Mouse (Mus musculus): ENCODE measurements around the gene Foxr2. TPM values are rescaled to one million over a fixed set of nuclear protein-coding genes. Genes with fewer than 3 reads are reported as not detected.

Gene Foxr2
- total RNA-seq (2014; rRNA removed) (1.3 and 1.7 TPM in 2 replicates), polyA plus RNA-seq (2015; fragmentation: Nextera tagmentation; extraction: Ambion mirVana) (1.5 and 1.6 TPM in 2 replicates)

DNA sequence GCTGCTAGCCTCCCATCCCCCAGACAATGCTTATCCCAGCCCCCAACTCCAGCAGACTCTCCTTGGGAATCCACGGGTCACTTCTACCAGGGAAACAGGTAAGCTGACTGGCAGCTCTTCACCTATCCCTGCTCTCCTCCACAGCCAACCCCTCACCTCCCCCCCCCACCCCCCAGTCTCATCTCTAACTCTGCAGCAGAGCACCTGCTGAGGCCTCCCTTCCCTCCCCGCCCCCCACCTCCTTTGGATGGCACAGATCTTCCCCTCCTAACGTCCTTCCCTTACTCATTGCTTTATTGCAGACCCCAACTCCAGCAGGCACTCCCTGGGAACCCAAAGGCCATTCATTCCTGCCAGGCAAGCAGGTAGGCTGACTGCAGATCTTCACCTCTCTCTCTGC is at the start of gene Foxr2:
Gene Foxr2, plus strand, starts transcription at position 301 of the 400 bp plus-strand sequence.
- no peak within 1 kb of the TSS for H3K4me3 ChIP-seq (ENCODE audit: low read depth, low read length)
- 36% methylated on average over 1 of the region's 3 CpGs for WGBS
- no peak within 1 kb of the TSS for H3K27ac ChIP-seq (ENCODE audit: low read depth, low read length)
- TF ChIP-seq CTCF (IDR thresholded peaks at IDR 0.05): no peak
- H3K9me3 ChIP-seq (ENCODE audit: low read length): no peaks in the 10 kb centered on the region
- no peak within 1 kb of the TSS for H3K4me2 ChIP-seq (ENCODE audit: low read depth, low read length, poor library complexity, severe bottlenecking)
- H3K9ac ChIP-seq (replicated peaks; ENCODE audit: low read length, poor library complexity, severe bottlenecking): no peak within 1 kb of the TSS
- ATAC-seq (ENCODE audit: low FRiP score) (no peak), DNase-seq (ENCODE audit: low spot score) (no peak)
- H3K4me1 ChIP-seq (ENCODE audit: insufficient read depth, low read length): no peaks in the 10 kb centered on the region
- no peaks in the 10 kb centered on the region for H3K36me3 ChIP-seq (ENCODE audit: insufficient read depth, low read length)
- no peaks in the 10 kb centered on the region for H3K27me3 ChIP-seq (ENCODE audit: insufficient read depth, low read length)

GRCm38 (mm10) chrX:153119013-153119412 is 427 bp downstream of the Foxr2 start:
- Histone ChIP-seq H3K4me3 (ENCODE audit: low read depth, low read length) (no peak overlapping the region), H3K27me3 (ENCODE audit: insufficient read depth, low read length) (no peaks in the 10 kb centered on the region), H3K4me2 (ENCODE audit: low read depth, low read length, poor library complexity, severe bottlenecking) (no peak overlapping the region), H3K9me3 (ENCODE audit: low read length) (no peaks in the 10 kb centered on the region), H3K9ac (replicated peaks; ENCODE audit: low read length, poor library complexity, severe bottlenecking) (no peak overlapping the region), H3K27ac (ENCODE audit: low read depth, low read length) (no peak overlapping the region), H3K4me1 (ENCODE audit: insufficient read depth, low read length) (no peaks in the 10 kb centered on the region), H3K36me3 (ENCODE audit: insufficient read depth, low read length) (no peaks in the 10 kb centered on the region)
- no peak for DNase-seq (ENCODE audit: low spot score)
- no peak for TF ChIP-seq CTCF (IDR thresholded peaks at IDR 0.05)
- WGBS: 36% methylated on average over 2 of the region's 2 CpGs
- ATAC-seq (ENCODE audit: low FRiP score): no peak

DNA sequence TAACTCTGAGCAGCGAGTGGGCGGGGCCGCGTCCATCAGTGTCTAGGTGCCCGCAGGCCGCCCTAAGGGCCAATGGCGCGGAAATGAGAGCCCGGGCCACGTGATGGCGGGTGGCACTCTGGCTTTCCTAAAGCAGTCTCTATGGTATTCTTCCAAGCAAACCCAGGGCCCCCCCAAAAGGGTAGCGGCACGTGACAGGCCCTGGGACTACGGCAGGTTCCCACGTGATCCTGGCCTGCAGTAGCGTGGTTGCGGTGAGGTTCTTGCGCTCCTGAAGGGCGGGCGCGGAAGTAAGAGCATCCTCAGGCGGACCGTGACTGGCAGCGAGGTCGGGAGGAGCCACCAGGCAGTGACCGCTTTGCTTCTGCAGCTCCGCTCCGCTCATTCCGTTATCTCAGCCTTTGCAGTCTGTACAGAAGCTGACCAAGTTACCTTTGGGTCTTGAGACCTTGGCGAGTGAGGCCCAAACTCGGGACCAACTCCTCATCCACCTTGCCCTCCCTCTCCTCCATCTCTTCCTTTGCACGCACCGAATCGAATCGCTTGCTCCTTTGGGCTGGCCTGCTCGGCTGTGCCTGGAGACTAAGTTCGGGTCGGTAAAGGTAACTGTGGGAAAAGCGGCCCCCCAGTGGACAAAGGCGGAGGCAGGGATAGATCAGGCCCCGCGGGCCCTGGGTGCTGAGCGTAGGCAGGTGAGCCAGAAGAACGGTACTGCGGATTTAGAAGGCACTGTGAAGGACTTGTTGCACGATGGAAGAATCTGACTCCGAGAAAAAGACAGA is 21.3 kb downstream of the Foxr2 start, which contains the start of gene Rragb:
Gene Rragb, plus strand, starts transcription at position 248 of the 782 bp plus-strand sequence.
- Histone ChIP-seq H3K27ac (ENCODE audit: low read depth, low read length) (peak within 1 kb of the TSS; percentile 67), H3K9me3 (ENCODE audit: low read length) (no peaks in the 10 kb centered on the region), H3K4me1 (ENCODE audit: insufficient read depth, low read length) (no peaks in the 10 kb centered on the region), H3K4me2 (ENCODE audit: low read depth, low read length, poor library complexity, severe bottlenecking) (peak within 1 kb of the TSS; percentile 50), H3K4me3 (ENCODE audit: low read depth, low read length) (peak within 1 kb of the TSS; percentile 49), H3K36me3 (ENCODE audit: insufficient read depth, low read length) (no peaks in the 10 kb centered on the region), H3K27me3 (ENCODE audit: insufficient read depth, low read length) (no peaks in the 10 kb centered on the region), H3K9ac (replicated peaks; ENCODE audit: low read length, poor library complexity, severe bottlenecking) (peak within 1 kb of the TSS; percentile 51)
- ATAC-seq (ENCODE audit: low FRiP score): peak; percentile 99
- DNase-seq (ENCODE audit: low spot score): peak; percentile 91
- WGBS: 18% methylated on average over 39 of the region's 47 CpGs
- TF ChIP-seq CTCF (IDR thresholded peaks at IDR 0.05): peak; percentile 55

DNA sequence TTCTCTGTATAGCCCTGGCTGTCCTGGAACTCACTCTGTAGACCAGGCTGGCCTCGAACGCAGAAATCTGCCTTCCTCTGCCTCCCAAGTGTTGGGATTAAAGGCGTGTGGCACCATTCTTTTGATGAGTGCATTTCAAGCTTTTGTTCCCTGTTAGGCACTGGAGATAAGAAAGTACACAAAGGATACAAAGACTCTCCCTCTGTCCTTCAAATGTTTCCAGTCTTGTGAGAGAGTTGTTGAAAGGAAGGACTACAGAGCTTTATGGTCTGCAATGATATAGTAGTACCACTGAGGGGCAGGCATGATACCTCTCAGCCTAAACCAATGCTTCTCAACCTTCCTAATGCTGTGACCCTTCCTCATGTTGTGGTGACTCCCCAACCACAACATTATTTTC is 24.1 kb downstream of the Foxr2 start:
- no peak overlapping the region for H3K27ac ChIP-seq (ENCODE audit: low read depth, low read length)
- H3K4me2 ChIP-seq (ENCODE audit: low read depth, low read length, poor library complexity, severe bottlenecking): no peak overlapping the region
- H3K9me3 ChIP-seq (ENCODE audit: low read length): no peaks in the 10 kb centered on the region
- no peaks in the 10 kb centered on the region for H3K4me1 ChIP-seq (ENCODE audit: insufficient read depth, low read length)
- H3K4me3 ChIP-seq (ENCODE audit: low read depth, low read length): no peak overlapping the region
- no peak for ATAC-seq (ENCODE audit: low FRiP score)
- H3K27me3 ChIP-seq (ENCODE audit: insufficient read depth, low read length): no peaks in the 10 kb centered on the region
- WGBS: 50% methylated on average over 3 of the region's 3 CpGs
- H3K9ac ChIP-seq (replicated peaks; ENCODE audit: low read length, poor library complexity, severe bottlenecking): no peak overlapping the region
- no peaks in the 10 kb centered on the region for H3K36me3 ChIP-seq (ENCODE audit: insufficient read depth, low read length)
- TF ChIP-seq CTCF (IDR thresholded peaks at IDR 0.05): peak; percentile 32; the same call in 1 of the 2 replicates
- no peak for DNase-seq (ENCODE audit: low spot score)

- DNase-seq (ENCODE audit: low spot score) (no peak), ATAC-seq (ENCODE audit: low FRiP score) (no peak)
- no peak overlapping the region for H3K4me3 ChIP-seq (ENCODE audit: low read depth, low read length)
- no peaks in the 10 kb centered on the region for H3K36me3 ChIP-seq (ENCODE audit: insufficient read depth, low read length)
- no peak for TF ChIP-seq CTCF (IDR thresholded peaks at IDR 0.05)
- H3K4me1 ChIP-seq (ENCODE audit: insufficient read depth, low read length): no peaks in the 10 kb centered on the region
- H3K4me2 ChIP-seq (ENCODE audit: low read depth, low read length, poor library complexity, severe bottlenecking): no peak overlapping the region
- H3K9ac ChIP-seq (replicated peaks; ENCODE audit: low read length, poor library complexity, severe bottlenecking): no peak overlapping the region
- no peaks in the 10 kb centered on the region for H3K9me3 ChIP-seq (ENCODE audit: low read length)
- 24% methylated on average over 1 of the region's 1 CpGs for WGBS
- H3K27me3 ChIP-seq (ENCODE audit: insufficient read depth, low read length): no peaks in the 10 kb centered on the region
- no peak overlapping the region for H3K27ac ChIP-seq (ENCODE audit: low read depth, low read length)
Observed at GRCm38 (mm10) chrX:153151766-153152165, 33.2 kb downstream of the Foxr2 start.

DNA sequence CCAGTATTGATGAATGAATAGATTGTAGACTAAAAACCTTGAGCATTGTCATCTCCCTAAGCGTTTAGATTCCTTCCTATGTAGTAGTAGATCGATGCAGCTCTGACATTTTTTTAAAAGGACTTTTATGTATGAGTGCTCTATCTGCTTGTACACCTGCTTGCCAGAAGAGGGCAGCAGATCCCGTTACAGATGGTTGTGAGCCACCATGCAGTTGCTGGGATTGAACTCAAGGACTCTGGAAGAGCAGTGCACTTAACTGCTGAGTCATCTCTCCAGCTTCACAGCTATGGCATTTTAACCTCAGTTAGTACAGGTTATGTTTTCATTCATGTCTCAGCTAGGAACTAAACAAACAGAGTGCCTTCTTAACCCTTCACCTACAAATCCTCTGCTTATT is 36.7 kb downstream of the Foxr2 start:
- peak; percentile 71 for TF ChIP-seq CTCF (IDR thresholded peaks at IDR 0.05)
- Histone ChIP-seq H3K9me3 (ENCODE audit: low read length) (no peaks in the 10 kb centered on the region), H3K36me3 (ENCODE audit: insufficient read depth, low read length) (no peaks in the 10 kb centered on the region), H3K4me3 (ENCODE audit: low read depth, low read length) (no peak overlapping the region), H3K27ac (ENCODE audit: low read depth, low read length) (no peak overlapping the region), H3K4me1 (ENCODE audit: insufficient read depth, low read length) (no peaks in the 10 kb centered on the region), H3K27me3 (ENCODE audit: insufficient read depth, low read length) (no peaks in the 10 kb centered on the region), H3K9ac (replicated peaks; ENCODE audit: low read length, poor library complexity, severe bottlenecking) (no peak overlapping the region), H3K4me2 (ENCODE audit: low read depth, low read length, poor library complexity, severe bottlenecking) (no peak overlapping the region)
- 51% methylated on average over 3 of the region's 3 CpGs for WGBS
- ATAC-seq (ENCODE audit: low FRiP score) (no peak), DNase-seq (ENCODE audit: low spot score) (peak; percentile 3)

Data from midbrain, postnatal 0 days (tissue).